37 mouse cellular contexts compared by ENCODE assay signal in genomic region chr19:7633786-7634185, GRCm38 (mm10). TPM values are rescaled to one million over a fixed set of nuclear protein-coding genes. Genes with fewer than 3 reads are reported as not detected.
"Had no signal": no experiment of that assay in that cellular context is flagged by ENCODE, and none has a peak within 500 bp of the region (broad histone marks: within the 10 kb centered on the region; RNA-seq: fewer than 3 reads in every experiment).

No protein-coding gene starts in this region.

- H3K4me2 ChIP-seq: heart, embryonic 12.5 days; hindbrain, embryonic 13.5 days; hindbrain, embryonic 15.5 days; kidney, embryonic 15.5 days; limb, embryonic 13.5 days; limb, embryonic 15.5 days; liver, embryonic 12.5 days had no signal

- H3K4me1 ChIP-seq: heart, embryonic 10.5 days; heart, embryonic 12.5 days; hindbrain, embryonic 13.5 days; hindbrain, embryonic 15.5 days; kidney, embryonic 15.5 days; limb, embryonic 13.5 days; limb, embryonic 15.5 days; liver, embryonic 12.5 days had no signal

- H3K4me3 ChIP-seq: heart, embryonic 10.5 days; heart, embryonic 12.5 days; hindbrain, embryonic 13.5 days; hindbrain, embryonic 15.5 days; kidney, embryonic 15.5 days; limb, embryonic 13.5 days; limb, embryonic 15.5 days; liver, embryonic 12.5 days had no signal

- H3K9ac ChIP-seq: forebrain, postnatal 0 days; heart, embryonic 12.5 days; hindbrain, embryonic 13.5 days; hindbrain, embryonic 15.5 days; kidney, embryonic 15.5 days; limb, embryonic 13.5 days; limb, embryonic 15.5 days; liver, embryonic 12.5 days; liver, embryonic 14.5 days had no signal

- H3K27ac ChIP-seq: heart, embryonic 10.5 days; hindbrain, embryonic 13.5 days; hindbrain, embryonic 15.5 days; hindbrain, postnatal 0 days; limb, embryonic 13.5 days; limb, embryonic 15.5 days; liver, embryonic 12.5 days; liver, embryonic 14.5 days had no signal

- H3K9me3 ChIP-seq: heart, embryonic 10.5 days; heart, embryonic 12.5 days; hindbrain, embryonic 13.5 days; hindbrain, embryonic 15.5 days; kidney, embryonic 15.5 days; limb, embryonic 13.5 days; limb, embryonic 15.5 days; liver, embryonic 12.5 days had no signal

- H3K36me3 ChIP-seq: heart, embryonic 10.5 days; heart, embryonic 12.5 days; hindbrain, embryonic 13.5 days; hindbrain, embryonic 15.5 days; kidney, embryonic 15.5 days; limb, embryonic 13.5 days; limb, embryonic 15.5 days; liver, embryonic 12.5 days had no signal

- DNase-seq: forebrain, postnatal 0 days; gastrocnemius, postnatal 14 days; gastrocnemius, postnatal 36 days; heart, adult 18-20 months; heart, postnatal 10 days; kidney, adult 11 months; kidney, postnatal 36 days; layer of hippocampus, adult 9-11 months; layer of hippocampus, postnatal 36 days; left cerebral cortex, postnatal 4 days had no signal

- ATAC-seq: forebrain, postnatal 0 days; hindbrain, postnatal 0 days; intestine, embryonic 16.5 days; liver, embryonic 12.5 days had no signal

- H3K27me3 ChIP-seq: heart, embryonic 12.5 days; hindbrain, embryonic 13.5 days; hindbrain, embryonic 15.5 days; kidney, embryonic 15.5 days; limb, embryonic 13.5 days; limb, embryonic 15.5 days; liver, embryonic 12.5 days had no signal

RNA-seq across cellular contexts. Expression of gene Hrasls5, which starts 21.4 kb away (rescaled TPM):
- total RNA-seq: forebrain, postnatal 0 days; gastrocnemius, adult 18-20 months; gastrocnemius, adult 8-10 months; gastrocnemius, postnatal 14 days; gastrocnemius, postnatal 36 days; heart, adult 18-20 months; heart, adult 8-10 months; heart, postnatal 10 days; hematopoietic stem cell, adult 5-6 weeks; hindbrain, postnatal 0 days; layer of hippocampus, adult 18-20 months; layer of hippocampus, postnatal 14 days; layer of hippocampus, postnatal 36 days; left cerebral cortex, adult 18-20 months; left cerebral cortex, postnatal 10 days; left cerebral cortex, postnatal 25 days; left cerebral cortex, postnatal 4 days; liver, adult 2 months had no signal
- polyA plus RNA-seq: heart, embryonic 10.5 days; heart, embryonic 12.5 days; heart, embryonic 14.5 days; heart, embryonic 16.5 days; hindbrain, embryonic 11.5 days; hindbrain, embryonic 13.5 days; hindbrain, embryonic 15.5 days; intestine, embryonic 14.5 days; intestine, embryonic 16.5 days; kidney, embryonic 15.5 days; limb, embryonic 11.5 days; limb, embryonic 15.5 days; liver, adult 2 months; liver, embryonic 12.5 days; liver, embryonic 16.5 days had no signal

RNA-seq across cellular contexts. Expression of gene Lgals12, which starts 26.8 kb away (rescaled TPM):
- total RNA-seq: hematopoietic stem cell, adult 5-6 weeks; liver, adult 2 months had no signal
- polyA plus RNA-seq: liver, adult 2 months; liver, embryonic 12.5 days had no signal
